Mouse (Mus musculus) myocyte (in vitro differentiated cells): Measurements from ENCODE around the gene Tm9sf3.

Source experiments
- CEBPB ChIP-seq: IDR thresholded peaks from 2 replicates; pipeline ENCODE4 v1.6.1; 2011; ENCODE audit warnings: mild to moderate bottlenecking, moderate library complexity; ENCODE audit not compliant: poor library complexity, insufficient read depth, severe bottlenecking
- E2F4 ChIP-seq: IDR thresholded peaks from one replicate; pipeline ENCODE4 v1.6.1; 2011; ENCODE audit warnings: mild to moderate bottlenecking, control low read depth, moderate library complexity; ENCODE audit not compliant: insufficient read depth
- MAX ChIP-seq: IDR thresholded peaks from one replicate; pipeline ENCODE4 v1.6.1; 2011; ENCODE audit warnings: low read depth, mild to moderate bottlenecking, control low read depth
- MYOG ChIP-seq, 3 experiments: IDR thresholded peaks; one replicate each; pipeline ENCODE4 v1.6.1; 2011; ENCODE audit warnings: control low read depth in 2 of 3, low read depth in 2 of 3, mild to moderate bottlenecking in 2 of 3; ENCODE audit not compliant: insufficient read length in 2 of 3, control insufficient read depth in 1 of 3, insufficient read depth in 1 of 3
- POLR2A ChIP-seq: IDR thresholded peaks from one replicate; pipeline ENCODE4 v1.6.1; 2011; ENCODE audit warnings: low read depth, mild to moderate bottlenecking, control low read depth, moderate library complexity; ENCODE audit not compliant: insufficient read length
- POLR2AphosphoS2 ChIP-seq: IDR thresholded peaks from one replicate; pipeline ENCODE4 v1.6.1; 2011; ENCODE audit warnings: low read depth, control low read depth; ENCODE audit not compliant: insufficient read length
- REST ChIP-seq: IDR thresholded peaks from one replicate; pipeline ENCODE4 v1.6.1; 2011; ENCODE audit warnings: mild to moderate bottlenecking, control low read depth, moderate library complexity; ENCODE audit not compliant: insufficient read depth, insufficient read length
- TCF12 ChIP-seq: IDR thresholded peaks from one replicate; pipeline ENCODE4 v1.6.1; 2011; ENCODE audit warnings: mild to moderate bottlenecking, control low read depth; ENCODE audit not compliant: poor library complexity, insufficient read depth, severe bottlenecking

DNA sequence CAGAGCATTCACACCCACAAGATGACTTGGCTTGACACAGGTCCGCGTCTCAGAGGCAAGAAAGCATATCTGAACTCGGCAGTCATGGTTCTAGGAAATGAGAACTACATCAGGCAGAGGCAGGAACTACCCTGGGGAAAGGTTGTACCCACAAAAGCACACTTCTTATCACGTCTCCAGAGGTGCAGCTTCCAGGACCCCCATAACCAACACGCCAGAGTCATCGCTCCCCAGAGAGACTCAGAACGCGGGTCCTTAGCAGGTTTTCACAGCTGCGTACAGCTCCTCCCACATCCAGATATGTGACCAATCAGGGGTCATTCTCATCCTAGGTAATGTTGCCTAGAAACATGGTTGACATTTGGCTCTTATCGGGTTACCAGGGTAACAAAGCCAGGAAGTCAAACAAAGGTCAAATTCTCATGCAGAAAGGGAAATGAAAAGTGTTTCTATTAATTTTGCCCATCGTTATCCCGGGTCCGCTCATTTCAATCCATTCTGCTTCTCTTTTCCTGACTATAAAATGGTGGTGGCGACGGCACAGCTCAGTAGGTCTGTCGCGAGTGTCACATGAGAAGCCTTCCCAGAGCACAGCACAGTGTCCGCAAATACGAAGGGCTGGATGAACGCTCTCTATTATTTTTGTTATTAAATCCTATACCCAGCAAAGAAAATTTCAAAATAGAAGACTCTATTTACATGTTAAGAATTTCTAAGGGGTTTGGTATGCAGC lies 47.3 kb upstream of the Tm9sf3 start:
- TF ChIP-seq POLR2A, result no peak
- no peak for TF ChIP-seq CEBPB
- no peak for TF ChIP-seq E2F4
- no peak for TF ChIP-seq TCF12
- no peak for TF ChIP-seq REST
- TF ChIP-seq MYOG (IDR thresholded peaks at IDR 0.05; ENCODE audit: control insufficient read depth in 1 of 3, insufficient read depth in 1 of 3, insufficient read length in 2 of 3, low read depth in 2 of 3), result no peak
- TF ChIP-seq MAX, result no peak
- no peak for TF ChIP-seq POLR2AphosphoS2
